Comparison of ENCODE assay signal across 23 mouse cellular contexts in genomic region chr17:78419216-78419615, GRCm38 (mm10). TPM values are rescaled to one million over a fixed set of nuclear protein-coding genes. Genes with fewer than 3 reads are reported as not detected.
DNase-seq lines count a peak whose midpoint lies in the region; ATAC-seq and TF ChIP-seq lines count a peak whose summit lies in the region.
"Had no signal": no experiment of that assay in that cellular context is flagged by ENCODE, and none has a peak within 500 bp of the region (broad histone marks: within the 10 kb centered on the region; RNA-seq: fewer than 3 reads in every experiment).

No protein-coding gene starts in this region.

- no peak overlapping the region for H3K4me3 ChIP-seq in heart, embryonic 11.5 days (ENCODE audit: low read depth, low read length)
- H3K4me3 ChIP-seq in liver, embryonic 12.5 days = no peak overlapping the region
- H3K4me3 ChIP-seq in liver, postnatal 0 days (ENCODE audit: low read depth, low read length) = no peak overlapping the region
- H3K4me3 ChIP-seq: embryonic facial prominence, embryonic 12.5 days; embryonic facial prominence, embryonic 15.5 days; forebrain, embryonic 12.5 days; forebrain, embryonic 15.5 days; heart, adult 2 months; heart, embryonic 10.5 days; hindbrain, embryonic 12.5 days; hindbrain, embryonic 15.5 days had no signal

- no peak for ATAC-seq in heart, embryonic 11.5 days (replicated peaks; ENCODE audit: insufficient number of reproducible peaks, low FRiP score, low TSS enrichment)
- no peak for ATAC-seq in liver, embryonic 12.5 days
- no peak for ATAC-seq in liver, postnatal 0 days
- no peak for ATAC-seq in erythroid progenitor cell, adult 5-6 weeks (replicated peaks; ENCODE audit: low FRiP score, poor library complexity, severe bottlenecking)
- ATAC-seq: forebrain, embryonic 15.5 days; Patski had no signal

- no peak overlapping the region for H3K4me2 ChIP-seq in heart, embryonic 11.5 days
- H3K4me2 ChIP-seq in liver, embryonic 12.5 days = 0 out of 2 replicates have a peak overlapping the region, but pooled peaks have one; percentile 8
- no peak overlapping the region for H3K4me2 ChIP-seq in liver, postnatal 0 days (ENCODE audit: low read depth, low read length)
- H3K4me2 ChIP-seq: embryonic facial prominence, embryonic 12.5 days; embryonic facial prominence, embryonic 15.5 days; forebrain, embryonic 12.5 days; forebrain, embryonic 15.5 days; hindbrain, embryonic 12.5 days; hindbrain, embryonic 15.5 days had no signal

- H3K9ac ChIP-seq in heart, embryonic 11.5 days (ENCODE audit: low read depth, low read length) = no peak overlapping the region
- no peak overlapping the region for H3K9ac ChIP-seq in liver, embryonic 12.5 days
- H3K9ac ChIP-seq in liver, postnatal 0 days (replicated peaks) = no peak overlapping the region
- H3K9ac ChIP-seq: embryonic facial prominence, embryonic 12.5 days; embryonic facial prominence, embryonic 15.5 days; forebrain, embryonic 12.5 days; forebrain, embryonic 15.5 days; hindbrain, embryonic 12.5 days; hindbrain, embryonic 15.5 days had no signal

- WGBS in heart, embryonic 11.5 days (ENCODE audit: insufficient replicate concordance) = 42% methylated on average over 4 of the region's 4 CpGs
- WGBS in liver, embryonic 12.5 days (ENCODE audit: insufficient replicate concordance) = 15% methylated on average over 4 of the region's 4 CpGs
- 45% methylated on average over 4 of the region's 4 CpGs for WGBS in liver, postnatal 0 days (ENCODE audit: insufficient replicate concordance)

- no peaks in the 10 kb centered on the region for H3K27me3 ChIP-seq in heart, embryonic 11.5 days (ENCODE audit: control insufficient read depth, insufficient read depth, low read length)
- H3K27me3 ChIP-seq in liver, embryonic 12.5 days (replicated peaks) = no peaks in the 10 kb centered on the region
- no peaks in the 10 kb centered on the region for H3K27me3 ChIP-seq in liver, postnatal 0 days (ENCODE audit: insufficient read depth, low read length)
- H3K27me3 ChIP-seq: embryonic facial prominence, embryonic 12.5 days; embryonic facial prominence, embryonic 15.5 days; forebrain, embryonic 15.5 days; hindbrain, embryonic 12.5 days; hindbrain, embryonic 15.5 days; Patski had no signal

- no peak for TF ChIP-seq CTCF in liver, postnatal 0 days (IDR thresholded peaks at IDR 0.05; ENCODE audit: low read depth)

- no peaks in the 10 kb centered on the region for H3K9me3 ChIP-seq in heart, embryonic 11.5 days (replicated peaks; ENCODE audit: control insufficient read depth, low read length)
- H3K9me3 ChIP-seq in liver, embryonic 12.5 days (replicated peaks) = no peaks in the 10 kb centered on the region
- no peaks in the 10 kb centered on the region for H3K9me3 ChIP-seq in liver, postnatal 0 days (ENCODE audit: low read length)
- H3K9me3 ChIP-seq: embryonic facial prominence, embryonic 12.5 days; embryonic facial prominence, embryonic 15.5 days; forebrain, embryonic 12.5 days; forebrain, embryonic 15.5 days; heart, embryonic 10.5 days; hindbrain, embryonic 12.5 days; hindbrain, embryonic 15.5 days had no signal

- H3K27ac ChIP-seq in heart, embryonic 11.5 days (ENCODE audit: low read depth, low read length) = no peak overlapping the region
- peak overlapping the region; percentile 36; the same call in 1 of the 2 replicates for H3K27ac ChIP-seq in liver, embryonic 12.5 days
- no peak overlapping the region for H3K27ac ChIP-seq in liver, postnatal 0 days (ENCODE audit: low read depth)
- H3K27ac ChIP-seq: embryonic facial prominence, embryonic 12.5 days; embryonic facial prominence, embryonic 15.5 days; forebrain, embryonic 12.5 days; forebrain, embryonic 15.5 days; heart, embryonic 10.5 days; hindbrain, embryonic 12.5 days; hindbrain, embryonic 15.5 days had no signal

- H3K36me3 ChIP-seq in heart, embryonic 11.5 days (ENCODE audit: control insufficient read depth, insufficient read depth, low read length) = no peaks in the 10 kb centered on the region
- H3K36me3 ChIP-seq in liver, embryonic 12.5 days = no peaks in the 10 kb centered on the region
- H3K36me3 ChIP-seq in liver, postnatal 0 days (replicated peaks; ENCODE audit: insufficient read depth, low read length) = no peaks in the 10 kb centered on the region
- H3K36me3 ChIP-seq: embryonic facial prominence, embryonic 12.5 days; embryonic facial prominence, embryonic 15.5 days; forebrain, embryonic 12.5 days; forebrain, embryonic 15.5 days; heart, embryonic 10.5 days; hindbrain, embryonic 12.5 days; hindbrain, embryonic 15.5 days had no signal

- DNase-seq in heart, adult 11 months = peak; percentile 93
- no peak for DNase-seq in liver, postnatal 0 days
- DNase-seq in MEL-GATA-1-ER (ENCODE audit: extremely low read depth, low read depth) = peak; percentile 39
- DNase-seq in left cerebral cortex, adult 11 months (ENCODE audit: low spot score) = no peak
- DNase-seq: adrenal gland, postnatal 10 days; adrenal gland, postnatal 36 days; cerebellum, adult 11 months; cerebellum, adult 2 months; cerebellum, adult 9-11 months; cerebellum, postnatal 25 days; gastrocnemius, postnatal 25 days; heart, adult 2 months had no signal

- no peak for TF ChIP-seq EP300 in liver, postnatal 0 days (IDR thresholded peaks at IDR 0.05; ENCODE audit: low read depth)

- H3K4me1 ChIP-seq in heart, embryonic 11.5 days (ENCODE audit: control insufficient read depth, insufficient read depth, low read length) = 0 out of 2 replicates have a peak, but pooled peaks cover 3% of the 10 kb centered on the region
- peaks cover 46% of the 10 kb centered on the region for H3K4me1 ChIP-seq in liver, embryonic 12.5 days
- peaks cover 21% of the 10 kb centered on the region for H3K4me1 ChIP-seq in liver, postnatal 0 days (ENCODE audit: insufficient read depth)

RNA-seq across cellular contexts. Expression of gene Fez2, which starts 1.3 kb away (rescaled TPM):
- 43.5 and 55.5 TPM in 2 replicates for polyA plus RNA-seq in heart, embryonic 11.5 days (2014; fragmentation: Nextera tagmentation; extraction: Ambion mirVana)
- polyA plus RNA-seq in liver, embryonic 12.5 days (2016; fragmentation: Nextera tagmentation; extraction: Ambion mirVana) = 24.0 and 24.9 TPM in 2 replicates
- 17.3 and 20.3 TPM in 2 replicates for polyA plus RNA-seq in liver, postnatal 0 days (2015; fragmentation: Nextera tagmentation; extraction: Ambion mirVana)
- total RNA-seq in erythroid progenitor cell, adult 5-6 weeks (2015; ENCODE audit: low replicate concordance) = 5.9 and 14.8 TPM in 2 replicates
- total RNA-seq in erythroid progenitor cell, adult 5-6 weeks (2017; ENCODE audit: low replicate concordance) = 9.6 and 10.7 TPM in 2 replicates

Comparison
In these comparisons a context has a peak if more than half of its experiments do, and no peak if none do; other contexts are left out.
1. DNase-seq: peak in heart, adult 11 months (single experiment) and MEL-GATA-1-ER (single experiment); none in liver, postnatal 0 days (single experiment) and left cerebral cortex, adult 11 months (single experiment).